Mouse (Mus musculus) erythroblast, adult 5-6 weeks (primary cell): Measurements from ENCODE around the gene Socs3. TPM values are rescaled to one million over a fixed set of nuclear protein-coding genes. Genes with fewer than 3 reads are reported as not detected.

Source experiments
- ATAC-seq: replicated peaks from 2 replicates; pipeline ENCODE4 v1.8.0; 2016; ENCODE audit warnings: moderate number of reproducible peaks, mild to moderate bottlenecking, moderate TSS enrichment, inconsistent platforms; ENCODE audit not compliant: poor library complexity, low FRiP score, severe bottlenecking
- total RNA-seq, 2 experiments: library from RNA; stranded (forward) in 1 of 2; stranded (reverse) in 1 of 2; fragments of 150-400 nt in 1 of 2; fragments of 200-764, 138-1000 nt in 1 of 2; gene quantifications; 2 replicates each; pipeline versions ENCODE4 v1.2.3 to v1.2.4; 2015 to 2017; ENCODE audit warnings: low replicate concordance in 2 of 2

Gene Socs3
- total RNA-seq, 2 experiments from 2014 or later, result 0.19 to 1.3 TPM

GRCm38 (mm10) chr11:117997085-117997484 lies 27.2 kb upstream of the Socs3 start:
- no peak for ATAC-seq

DNA sequence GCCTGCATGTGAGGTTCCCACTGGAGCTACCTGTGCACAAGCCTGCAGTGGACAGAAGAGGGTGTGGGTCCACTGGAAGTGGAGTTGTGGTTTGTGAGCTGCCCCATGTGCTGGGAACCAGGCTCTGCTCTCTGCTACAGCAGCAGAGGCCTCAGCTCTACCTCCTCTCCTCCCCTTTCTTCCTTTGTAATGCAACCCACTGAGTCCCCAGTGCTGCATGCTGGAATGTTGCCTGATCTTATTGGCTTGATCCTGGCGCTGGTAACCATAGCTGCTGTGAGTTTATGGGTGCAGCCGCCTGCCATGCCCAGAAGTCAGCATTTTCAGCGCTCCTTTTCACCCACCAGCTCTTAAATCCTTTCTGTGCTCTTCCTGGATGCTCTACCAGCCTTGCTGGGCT lies 26.2 kb upstream of the Socs3 start:
- ATAC-seq, result no peak

DNA sequence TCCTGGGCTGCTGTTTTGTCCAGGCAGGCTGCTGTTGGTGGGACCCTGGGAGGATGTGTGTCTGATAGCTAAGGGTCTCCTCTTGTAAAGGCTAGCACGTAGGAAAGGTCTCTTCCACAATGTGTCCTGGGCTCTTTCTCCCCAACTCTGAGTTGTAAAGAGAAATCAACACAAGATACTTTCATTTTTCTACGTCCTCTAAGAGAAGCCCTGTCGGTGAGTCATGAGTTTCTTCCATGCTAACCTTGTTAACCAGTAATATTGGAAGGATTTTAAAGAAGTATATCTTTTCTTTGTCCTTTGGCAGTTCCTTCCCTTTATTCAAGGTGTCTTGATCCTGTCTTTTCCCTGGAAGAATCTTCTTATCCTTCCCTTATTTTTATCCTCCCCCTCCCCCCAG lies 25.8 kb upstream of the Socs3 start:
- no peak for ATAC-seq

DNA sequence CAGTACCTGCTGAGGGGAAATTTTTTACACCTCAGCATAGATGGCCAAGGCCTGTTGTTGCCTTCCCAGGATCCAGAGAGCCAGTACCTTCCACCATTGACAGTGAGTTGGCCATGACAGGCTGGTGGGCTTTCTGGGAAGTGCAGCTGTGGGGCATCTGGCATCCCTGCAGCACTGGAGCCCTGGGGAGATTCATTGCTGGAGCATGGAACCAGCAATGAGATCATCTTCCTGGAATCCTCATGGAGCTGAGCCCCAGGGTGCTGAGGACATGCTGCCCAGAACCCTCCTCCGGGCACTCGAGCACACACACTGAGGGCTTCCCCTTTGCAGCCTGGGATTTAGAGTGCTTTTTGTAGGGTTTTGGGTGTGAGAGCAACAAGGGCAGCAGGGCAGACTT lies 25.4 kb upstream of the Socs3 start:
- ATAC-seq, result no peak

GRCm38 (mm10) chr11:117994250-117995057 lies 24.6 kb upstream of the Socs3 start:
- no peak for ATAC-seq

- ATAC-seq, result no peak
Observed at GRCm38 (mm10) chr11:117993190-117994175, 23.6 kb upstream of the Socs3 start.

- ATAC-seq, result no peak
Observed at GRCm38 (mm10) chr11:117991502-117992470, 21.9 kb upstream of the Socs3 start.

- ATAC-seq, result no peak
Observed at GRCm38 (mm10) chr11:117989926-117990325, 20.1 kb upstream of the Socs3 start.

- no peak for ATAC-seq
Observed at GRCm38 (mm10) chr11:117989241-117989640, 19.4 kb upstream of the Socs3 start.

DNA sequence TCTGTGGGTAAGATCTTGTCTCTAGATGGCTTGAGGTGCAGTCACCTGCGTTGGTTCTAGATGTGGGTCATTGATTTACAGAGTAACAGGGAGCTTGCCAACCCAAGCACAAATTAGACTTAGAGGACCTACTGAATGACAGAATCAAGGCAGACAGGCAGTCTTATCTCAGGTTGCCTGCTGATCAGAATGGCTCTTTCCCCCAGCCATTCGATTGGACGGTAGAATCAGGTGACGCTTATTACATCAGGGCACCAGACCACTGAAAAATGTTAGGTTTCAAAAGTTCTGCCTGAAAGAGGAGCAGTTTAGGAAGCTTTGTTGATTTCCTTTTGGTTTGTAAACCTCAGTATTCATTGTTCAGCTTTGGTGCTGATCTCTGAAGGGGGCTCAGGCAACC lies 18.1 kb upstream of the Socs3 start:
- ATAC-seq, result peak; percentile 36; the same call in 1 of the 2 replicates

DNA sequence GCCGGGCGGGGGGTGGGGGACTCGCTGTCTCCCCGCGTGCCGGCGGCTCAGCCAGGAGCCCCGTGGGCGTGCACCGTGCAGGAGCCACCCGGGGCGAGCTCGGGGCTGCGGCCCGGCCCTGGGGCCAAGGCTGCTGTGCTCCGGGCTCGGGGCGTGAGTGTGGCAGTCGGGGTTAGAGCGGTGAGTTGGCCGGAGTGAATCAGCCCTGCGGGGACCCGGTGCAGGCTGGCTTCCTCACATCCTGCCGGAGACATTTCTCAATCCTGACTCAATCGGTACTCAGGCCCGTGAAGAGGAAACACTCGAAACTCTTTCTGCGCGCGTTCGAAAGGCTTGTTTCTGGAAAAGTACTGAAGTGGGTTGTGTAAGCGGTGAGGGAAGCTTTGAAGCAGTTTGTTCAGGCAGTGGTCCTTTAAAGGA lies 17.2 kb upstream of the Socs3 start:
- ATAC-seq, result peak; percentile 55

GRCm38 (mm10) chr11:117986126-117987031 lies 16.5 kb upstream of the Socs3 start, which contains the start of gene Pgs1:
TSS of gene Pgs1 (plus strand) at chr11:117986292.
- peak; percentile 90 for ATAC-seq

DNA sequence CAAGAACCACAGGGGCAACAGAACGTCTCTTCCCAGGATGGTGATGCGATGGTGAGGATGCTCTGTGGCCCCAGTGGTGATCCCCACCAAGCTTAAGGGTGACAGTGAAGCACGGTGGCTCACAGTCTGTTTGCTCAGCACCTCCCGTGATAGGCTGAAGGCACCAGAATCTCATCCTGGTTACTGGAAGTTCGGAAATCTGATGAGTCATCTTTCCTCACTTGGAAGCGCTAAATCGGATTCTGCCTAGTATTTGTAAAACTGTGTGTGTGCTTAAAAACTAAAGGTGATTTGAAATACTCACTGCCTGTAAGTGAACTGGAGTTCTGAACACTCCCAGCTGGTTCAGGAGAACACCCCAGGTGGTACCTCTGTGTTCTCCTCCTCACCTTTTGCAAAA lies 13.9 kb upstream of the Socs3 start:
- no peak for ATAC-seq

DNA sequence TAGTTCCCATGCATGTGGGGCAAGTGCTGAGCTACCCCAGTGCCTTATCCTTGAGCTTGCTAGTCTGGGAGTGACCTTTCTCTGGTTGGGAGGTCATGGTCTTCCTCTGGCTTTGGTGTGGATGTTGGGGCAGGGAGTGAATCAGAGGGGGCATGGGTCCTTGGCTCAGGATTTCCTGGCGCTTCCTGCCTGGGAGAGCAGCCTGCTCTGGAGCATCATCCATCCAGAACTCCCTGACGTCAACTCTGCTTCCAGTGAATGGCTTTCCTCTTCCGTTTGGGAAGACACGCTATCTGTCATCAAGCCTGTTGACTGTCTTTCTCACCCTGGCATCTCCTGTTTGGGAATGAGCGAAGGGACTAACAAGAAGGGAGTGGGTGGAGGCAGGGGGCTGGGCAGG lies 12.6 kb upstream of the Socs3 start:
- ATAC-seq, result no peak

DNA sequence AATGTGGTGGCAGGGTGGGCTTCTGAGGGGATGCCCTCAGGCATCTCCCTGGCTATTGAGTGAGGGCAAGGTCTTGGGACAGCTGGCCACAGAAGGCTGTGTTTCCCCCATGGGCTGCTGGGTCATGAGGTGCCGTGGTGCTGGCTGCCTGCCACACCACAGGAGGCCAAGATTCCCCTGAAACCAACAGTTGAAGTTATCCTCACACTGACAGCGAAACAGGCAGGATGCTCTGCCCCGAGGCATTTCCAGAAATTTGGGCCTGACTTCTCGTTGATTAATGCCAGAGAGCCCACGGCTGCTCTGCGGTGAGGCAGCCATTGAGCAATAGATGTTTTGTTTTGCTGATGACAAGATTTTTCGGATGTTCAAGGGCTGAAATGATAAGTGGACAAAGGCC lies 9.5 kb upstream of the Socs3 start:
- no peak for ATAC-seq

GRCm38 (mm10) chr11:117977694-117978360 lies 8.0 kb upstream of the Socs3 start:
- ATAC-seq, result no peak

GRCm38 (mm10) chr11:117976081-117976582 lies 6.3 kb upstream of the Socs3 start:
- no peak for ATAC-seq
